Mouse (Mus musculus): Measurements from ENCODE around the gene Camta1. TPM values are rescaled to one million over a fixed set of nuclear protein-coding genes. Genes with fewer than 3 reads are reported as not detected.
A peak's percentile ranks its signal among the peaks of the same experiment; 100 is the strongest.

The Camta1 gene
- total and polyA plus RNA-seq, 2 experiments = 2.7 to 6.1 TPM

- Histone ChIP-seq H3K4me1 (ENCODE audit: control insufficient read depth, insufficient read depth, low read length) (peaks cover 5% of the 10 kb centered on the region; the same call in 1 of the 2 replicates), H3K27me3 (ENCODE audit: control insufficient read depth, insufficient read depth, low read length) (no peaks in the 10 kb centered on the region), H3K36me3 (ENCODE audit: control insufficient read depth, insufficient read depth, low read length) (no peaks in the 10 kb centered on the region), H3K4me3 (ENCODE audit: insufficient read depth, low read depth, low read length) (no peak overlapping the region), H3K9ac (ENCODE audit: low read depth, low read length) (no peak overlapping the region), H3K27ac (replicated peaks; ENCODE audit: insufficient read depth, low read depth, low read length) (no peak overlapping the region), H3K79me2 (ENCODE audit: control insufficient read depth, insufficient read depth, low read length) (no peaks in the 10 kb centered on the region)
- DNase-seq (ENCODE audit: extremely low read depth, low read depth, low spot score) = no peak
- WGBS = 75% methylated on average over 10 of the region's 10 CpGs
- TF ChIP-seq POLR2A (IDR thresholded peaks at IDR 0.05; ENCODE audit: extremely low read depth, insufficient read depth, low read length) (no peak), CTCF (IDR thresholded peaks at IDR 0.05; ENCODE audit: low read depth, low read length) (no peak)
These were observed 322.5 kb downstream of the Camta1 start for GRCm38 (mm10) chr4:151539167-151539525.

- no peak overlapping the region for H3K27ac ChIP-seq (replicated peaks; ENCODE audit: insufficient read depth, low read depth, low read length)
- no peak for DNase-seq (ENCODE audit: extremely low read depth, low read depth, low spot score)
- no peaks in the 10 kb centered on the region for H3K36me3 ChIP-seq (ENCODE audit: control insufficient read depth, insufficient read depth, low read length)
- TF ChIP-seq POLR2A (IDR thresholded peaks at IDR 0.05; ENCODE audit: extremely low read depth, insufficient read depth, low read length) (no peak), CTCF (IDR thresholded peaks at IDR 0.05; ENCODE audit: low read depth, low read length) (no peak)
- no peak overlapping the region for H3K4me3 ChIP-seq (ENCODE audit: insufficient read depth, low read depth, low read length)
- H3K4me1 ChIP-seq (ENCODE audit: control insufficient read depth, insufficient read depth, low read length) = peaks cover 5% of the 10 kb centered on the region; the same call in 1 of the 2 replicates
- H3K79me2 ChIP-seq (ENCODE audit: control insufficient read depth, insufficient read depth, low read length) = no peaks in the 10 kb centered on the region
- no peak overlapping the region for H3K9ac ChIP-seq (ENCODE audit: low read depth, low read length)
- WGBS = 81% methylated on average over 18 of the region's 18 CpGs
- no peaks in the 10 kb centered on the region for H3K27me3 ChIP-seq (ENCODE audit: control insufficient read depth, insufficient read depth, low read length)
These were observed 323.1 kb downstream of the Camta1 start for GRCm38 (mm10) chr4:151538446-151539166.

GRCm38 (mm10) chr4:151535916-151536450 lies 325.7 kb downstream of the Camta1 start:
- TF ChIP-seq CTCF (IDR thresholded peaks at IDR 0.05; ENCODE audit: low read depth, low read length) (no peak), POLR2A (IDR thresholded peaks at IDR 0.05; ENCODE audit: extremely low read depth, insufficient read depth, low read length) (no peak)
- no peaks in the 10 kb centered on the region for H3K79me2 ChIP-seq (ENCODE audit: control insufficient read depth, insufficient read depth, low read length)
- no peaks in the 10 kb centered on the region for H3K36me3 ChIP-seq (ENCODE audit: control insufficient read depth, insufficient read depth, low read length)
- H3K4me3 ChIP-seq (ENCODE audit: insufficient read depth, low read depth, low read length) = no peak overlapping the region
- no peaks in the 10 kb centered on the region for H3K27me3 ChIP-seq (ENCODE audit: control insufficient read depth, insufficient read depth, low read length)
- DNase-seq (ENCODE audit: extremely low read depth, low read depth, low spot score) = peak; percentile 89
- no peak overlapping the region for H3K27ac ChIP-seq (replicated peaks; ENCODE audit: insufficient read depth, low read depth, low read length)
- peaks cover 5% of the 10 kb centered on the region; the same call in 1 of the 2 replicates for H3K4me1 ChIP-seq (ENCODE audit: control insufficient read depth, insufficient read depth, low read length)
- 18% methylated on average over 9 of the region's 9 CpGs for WGBS
- no peak overlapping the region for H3K9ac ChIP-seq (ENCODE audit: low read depth, low read length)

GRCm38 (mm10) chr4:151533451-151533850 lies 328.2 kb downstream of the Camta1 start:
- 78% methylated on average over 10 of the region's 10 CpGs for WGBS
- Histone ChIP-seq H3K4me3 (ENCODE audit: insufficient read depth, low read depth, low read length) (no peak overlapping the region), H3K9ac (ENCODE audit: low read depth, low read length) (no peak overlapping the region), H3K4me1 (ENCODE audit: control insufficient read depth, insufficient read depth, low read length) (peaks cover 5% of the 10 kb centered on the region; the same call in 1 of the 2 replicates), H3K27ac (replicated peaks; ENCODE audit: insufficient read depth, low read depth, low read length) (no peak overlapping the region), H3K36me3 (ENCODE audit: control insufficient read depth, insufficient read depth, low read length) (no peaks in the 10 kb centered on the region), H3K27me3 (ENCODE audit: control insufficient read depth, insufficient read depth, low read length) (no peaks in the 10 kb centered on the region), H3K79me2 (ENCODE audit: control insufficient read depth, insufficient read depth, low read length) (no peaks in the 10 kb centered on the region)
- DNase-seq (ENCODE audit: extremely low read depth, low read depth, low spot score) = no peak
- no peak for TF ChIP-seq CTCF (IDR thresholded peaks at IDR 0.05; ENCODE audit: low read depth, low read length)
- TF ChIP-seq POLR2A (IDR thresholded peaks at IDR 0.05; ENCODE audit: extremely low read depth, insufficient read depth, low read length) = no peak

GRCm38 (mm10) chr4:151528436-151528835 lies 333.2 kb downstream of the Camta1 start:
- Histone ChIP-seq H3K27me3 (ENCODE audit: control insufficient read depth, insufficient read depth, low read length) (no peaks in the 10 kb centered on the region), H3K79me2 (ENCODE audit: control insufficient read depth, insufficient read depth, low read length) (no peaks in the 10 kb centered on the region), H3K36me3 (ENCODE audit: control insufficient read depth, insufficient read depth, low read length) (no peaks in the 10 kb centered on the region), H3K4me1 (ENCODE audit: control insufficient read depth, insufficient read depth, low read length) (no peaks in the 10 kb centered on the region), H3K27ac (replicated peaks; ENCODE audit: insufficient read depth, low read depth, low read length) (no peak overlapping the region), H3K9ac (ENCODE audit: low read depth, low read length) (no peak overlapping the region), H3K4me3 (ENCODE audit: insufficient read depth, low read depth, low read length) (no peak overlapping the region)
- 96% methylated on average over 4 of the region's 4 CpGs for WGBS
- TF ChIP-seq POLR2A (IDR thresholded peaks at IDR 0.05; ENCODE audit: extremely low read depth, insufficient read depth, low read length) (no peak), CTCF (IDR thresholded peaks at IDR 0.05; ENCODE audit: low read depth, low read length) (no peak)
- DNase-seq (ENCODE audit: extremely low read depth, low read depth, low spot score) = no peak

- WGBS = 96% methylated on average over 3 of the region's 3 CpGs
- TF ChIP-seq CTCF (IDR thresholded peaks at IDR 0.05; ENCODE audit: low read depth, low read length) = no peak
- TF ChIP-seq POLR2A (IDR thresholded peaks at IDR 0.05; ENCODE audit: extremely low read depth, insufficient read depth, low read length) = no peak
- H3K79me2 ChIP-seq (ENCODE audit: control insufficient read depth, insufficient read depth, low read length) = no peaks in the 10 kb centered on the region
- no peak overlapping the region for H3K27ac ChIP-seq (replicated peaks; ENCODE audit: insufficient read depth, low read depth, low read length)
- H3K36me3 ChIP-seq (ENCODE audit: control insufficient read depth, insufficient read depth, low read length) = no peaks in the 10 kb centered on the region
- H3K27me3 ChIP-seq (ENCODE audit: control insufficient read depth, insufficient read depth, low read length) = no peaks in the 10 kb centered on the region
- H3K4me3 ChIP-seq (ENCODE audit: insufficient read depth, low read depth, low read length) = no peak overlapping the region
- H3K9ac ChIP-seq (ENCODE audit: low read depth, low read length) = no peak overlapping the region
- H3K4me1 ChIP-seq (ENCODE audit: control insufficient read depth, insufficient read depth, low read length) = no peaks in the 10 kb centered on the region
- no peak for DNase-seq (ENCODE audit: extremely low read depth, low read depth, low spot score)
These were observed 333.9 kb downstream of the Camta1 start for GRCm38 (mm10) chr4:151527763-151528162.

All from liver, adult 2 months (tissue).